Mouse (Mus musculus) kidney, adult 2 months (tissue): ENCODE measurements around the gene Cxcl14.

ENCODE experiments used
- CTCF ChIP-seq: fragments of 200-500 bp; conservative IDR thresholded peaks from 2 replicates; pipeline ENCODE4 v1.5.1; 2011; ENCODE audit warnings: low read depth, mild to moderate bottlenecking, control low read depth, low read length, moderate library complexity, mixed read lengths; ENCODE audit not compliant: insufficient read depth, insufficient read length
- POLR2A ChIP-seq: fragments of 200-500 bp; IDR thresholded peaks from one replicate; pipeline ENCODE4 v1.6.1; 2011; ENCODE audit warnings: low read depth, low read length, control low read depth

- TF ChIP-seq CTCF: no peak
- no peak for TF ChIP-seq POLR2A
Measured at GRCm38 (mm10) chr13:56275171-56275570, 21.2 kb downstream of the Cxcl14 start.
